Mouse (Mus musculus): ENCODE data around the gene Mms19.

The Mms19 gene

GRCm38 (mm10) chr19:42006568-42006967, 25.6 kb upstream of the Mms19 start:
- CTCF ChIA-PET = interaction anchor here (0.6 to 5.2 kb wide), 10 partner anchors 9 to 29 kb away, joined by 3 to 21 read pairs (median 4); partner anchors contain the start of gene Ankrd2 (in 1 of the 4)
- POLR2A ChIA-PET = interaction anchor here in 3 of 4 experiments (0.6 to 7.8 kb wide), 10 partner anchors 9 to 177 kb away, joined by 3 to 68 read pairs (median 10); no protein-coding TSS in a partner anchor

- POLR2A ChIA-PET = interaction anchor here (0.6 to 7.8 kb wide), 13 partner anchors 9 to 92 kb away, joined by 3 to 68 read pairs (median 4); no protein-coding TSS in a partner anchor
- CTCF ChIA-PET = interaction anchor here (0.6 to 5.2 kb wide), 9 partner anchors 17 to 103 kb away, joined by 3 to 21 read pairs (median 4); partner anchors contain the start of gene Ankrd2 (in 1 of the 4)
These were observed 24.7 kb upstream of the Mms19 start for GRCm38 (mm10) chr19:42005616-42006015.

GRCm38 (mm10) chr19:42004258-42004657, 23.3 kb upstream of the Mms19 start:
- CTCF ChIA-PET = interaction anchor here in 2 of 4 experiments (1.1 to 1.9 kb wide), 2 partner anchors 22 kb away, joined by 4 to 5 read pairs; no protein-coding TSS in a partner anchor
- POLR2A ChIA-PET = interaction anchor here in 2 of 4 experiments (0.6 to 7.8 kb wide), 7 partner anchors 7 to 37 kb away, joined by 3 to 68 read pairs (median 4); no protein-coding TSS in a partner anchor

- POLR2A ChIA-PET = interaction anchor here (0.6 to 9.7 kb wide), 23 partner anchors 7 to 169 kb away, joined by 3 to 68 read pairs (median 6); partner anchors contain the start of genes Avpi1 (in 2 of the 4), Ubtd1 (in 2 of the 4), Ankrd2 (in 1 of the 4) and Hoga1 (in 1 of the 4)
- CTCF ChIA-PET = interaction anchor here in 3 of 4 experiments (0.6 to 4.7 kb wide), 7 partner anchors 10 to 176 kb away, joined by 3 to 22 read pairs (median 4); partner anchors contain the start of gene Ankrd2 (in 1 of the 3)
These were observed 20.5 kb upstream of the Mms19 start for GRCm38 (mm10) chr19:42001253-42001980.

- ChIA-PET POLR2A (interaction anchor here in 3 of 4 experiments (0.6 to 9.7 kb wide), 26 partner anchors 7 to 137 kb away, joined by 3 to 68 read pairs (median 5); partner anchors contain the start of genes Mms19 (in 2 of the 3), Ubtd1 (in 2 of the 3), Ankrd2 (in 1 of the 3) and Hoga1 (in 1 of the 3)), CTCF (interaction anchor here (0.6 to 4.7 kb wide), 9 partner anchors 9 to 35 kb away, joined by 3 to 22 read pairs (median 3); partner anchors contain the start of gene Ankrd2 (in 2 of the 4))
These were observed 19.5 kb upstream of the Mms19 start for GRCm38 (mm10) chr19:42000446-42000958.

- ChIA-PET POLR2A (interaction anchor here in 3 of 4 experiments (0.6 to 9.7 kb wide), 33 partner anchors 8 to 519 kb away, joined by 3 to 68 read pairs (median 4); partner anchors contain the start of genes Mms19 (in 2 of the 3), Ubtd1 (in 2 of the 3), Hoga1 (in 1 of the 3) and R3hcc1l (in 1 of the 3)), CTCF (interaction anchor here (0.5 to 4.7 kb wide), 9 partner anchors 18 to 1126 kb away, joined by 3 to 22 read pairs (median 4); partner anchors contain the start of genes Ankrd2 (in 2 of the 4), Mms19 (in 1 of the 4) and Ubtd1 (in 1 of the 4))
These were observed 18.8 kb upstream of the Mms19 start for GRCm38 (mm10) chr19:41999688-42000283.

GRCm38 (mm10) chr19:41998770-41999548, 18.0 kb upstream of the Mms19 start:
- ChIA-PET POLR2A (interaction anchor here in 3 of 4 experiments (0.7 to 9.7 kb wide), 30 partner anchors 8 to 257 kb away, joined by 3 to 68 read pairs (median 4); partner anchors contain the start of genes Mms19 (in 2 of the 3), Ubtd1 (in 2 of the 3) and Hoga1 (in 1 of the 3)), CTCF (interaction anchor here (0.5 to 4.7 kb wide), 8 partner anchors 17 to 1125 kb away, joined by 3 to 22 read pairs (median 4); partner anchors contain the start of genes Mms19 (in 1 of the 4) and Ubtd1 (in 1 of the 4))

- ChIA-PET CTCF (interaction anchor here in 2 of 4 experiments (1.2 to 4.7 kb wide), 3 partner anchors 19 to 29 kb away, joined by 3 to 22 read pairs (median 6); no protein-coding TSS in a partner anchor), POLR2A (interaction anchor here in 3 of 4 experiments (0.6 to 9.7 kb wide), 17 partner anchors 9 to 132 kb away, joined by 3 to 68 read pairs (median 5); partner anchors contain the start of genes Ubtd1 (in 3 of the 3), Avpi1 (in 1 of the 3), Hoga1 (in 1 of the 3) and Mms19 (in 1 of the 3))
These were observed 16.1 kb upstream of the Mms19 start for GRCm38 (mm10) chr19:41997090-41997489.

- POLR2A ChIA-PET = interaction anchor here in 3 of 4 experiments (0.5 to 9.7 kb wide), 19 partner anchors 12 to 922 kb away, joined by 3 to 68 read pairs (median 4); partner anchors contain the start of genes Mms19 (in 2 of the 3), Avpi1 (in 1 of the 3), Exosc1 (in 1 of the 3) and Ubtd1 (in 1 of the 3)
- CTCF ChIA-PET = interaction anchor here in 1 of 4 experiments (1.6 to 3.0 kb wide), 2 partner anchors 27 to 31 kb away, joined by 5 to 6 read pairs; no protein-coding TSS in a partner anchor
These were observed 14.5 kb upstream of the Mms19 start for GRCm38 (mm10) chr19:41995483-41995882.

GRCm38 (mm10) chr19:41994023-41994422, 13.1 kb upstream of the Mms19 start:
- ChIA-PET POLR2A (interaction anchor here (1.0 to 9.7 kb wide), 16 partner anchors 7 to 176 kb away, joined by 3 to 68 read pairs (median 6); partner anchors contain the start of genes Ubtd1 (in 2 of the 4), Avpi1 (in 1 of the 4) and Mms19 (in 1 of the 4)), CTCF (interaction anchor here in 3 of 4 experiments (1.4 to 3.0 kb wide), 3 partner anchors 30 to 32 kb away, joined by 4 to 6 read pairs (median 6); no protein-coding TSS in a partner anchor)

- POLR2A ChIA-PET = interaction anchor here in 3 of 4 experiments (0.7 to 9.7 kb wide), 24 partner anchors 8 to 188 kb away, joined by 3 to 68 read pairs (median 4); partner anchors contain the start of genes Ubtd1 (in 2 of the 3), Avpi1 (in 1 of the 3) and Mms19 (in 1 of the 3)
- CTCF ChIA-PET = interaction anchor here (1.3 to 1.8 kb wide), 4 partner anchors 30 to 33 kb away, joined by 4 to 6 read pairs (median 4); no protein-coding TSS in a partner anchor
These were observed 12.5 kb upstream of the Mms19 start for GRCm38 (mm10) chr19:41993484-41993883.

- ChIA-PET POLR2A (interaction anchor here in 3 of 4 experiments (0.7 to 9.7 kb wide), 24 partner anchors 8 to 189 kb away, joined by 3 to 68 read pairs (median 4); partner anchors contain the start of genes Ubtd1 (in 2 of the 3), Avpi1 (in 1 of the 3), Mms19 (in 1 of the 3) and Pi4k2a (in 1 of the 3)), CTCF (interaction anchor here (0.5 to 1.4 kb wide), 6 partner anchors 16 to 43 kb away, joined by 3 to 5 read pairs (median 4); partner anchors contain the start of gene Ankrd2 (in 1 of the 4))
These were observed 12.0 kb upstream of the Mms19 start for GRCm38 (mm10) chr19:41992971-41993370.

- POLR2A ChIA-PET = interaction anchor here in 3 of 4 experiments (0.9 to 9.7 kb wide), 15 partner anchors 8 to 137 kb away, joined by 3 to 68 read pairs (median 5); partner anchors contain the start of genes Ubtd1 (in 2 of the 3), Avpi1 (in 1 of the 3), Mms19 (in 1 of the 3) and Pi4k2a (in 1 of the 3)
These were observed 11.0 kb upstream of the Mms19 start for GRCm38 (mm10) chr19:41991926-41992477.

GRCm38 (mm10) chr19:41989810-41990209, 8.9 kb upstream of the Mms19 start:
- POLR2A ChIA-PET = interaction anchor here in 3 of 4 experiments (0.6 to 6.8 kb wide), 11 partner anchors 8 to 512 kb away, joined by 3 to 45 read pairs (median 3); partner anchors contain the start of genes Mms19 (in 2 of the 3), Avpi1 (in 1 of the 3) and Ubtd1 (in 1 of the 3)
- CTCF ChIA-PET = no interaction called here

More at GRCm38 (mm10) chr19:41991926-41992477, 11.0 kb upstream of the Mms19 start:
- CTCF ChIA-PET = interaction anchor here in 3 of 4 experiments (0.6 to 1.4 kb wide), 6 partner anchors 9 to 44 kb away, joined by 3 to 5 read pairs (median 4); partner anchors contain the start of gene Ankrd2 (in 1 of the 3)

- ChIA-PET POLR2A (interaction anchor here in 2 of 4 experiments (1.0 to 2.4 kb wide), 3 partner anchors 11 to 14 kb away, joined by 3 to 8 read pairs (median 3); no protein-coding TSS in a partner anchor), CTCF (no interaction called here)
These were observed 6.2 kb upstream of the Mms19 start for GRCm38 (mm10) chr19:41987206-41987605.

Data from embryonic stem cell, embryonic (primary cell).